Mouse (Mus musculus) E14TG2a.4 (cell line): ENCODE data around the gene Cyp2j13.

Experiments used
- CTCF ChIP-seq: conservative IDR thresholded peaks from 2 replicates; pipeline ENCODE4 v1.5.1; 2014; ENCODE audit warnings: low read length
- NANOG ChIP-seq: IDR thresholded peaks from 2 replicates; pipeline ENCODE4 v1.6.1; 2014; ENCODE audit warnings: borderline replicate concordance, low read length, mixed read lengths

- TF ChIP-seq CTCF (no peak), NANOG (no peak)
These were observed 15.3 kb downstream of the Cyp2j13 start for GRCm38 (mm10) chr4:96062045-96062444.
